ENCODE assay signal across 25 mouse cellular contexts in genomic region chr7:123220633-123220942, GRCm38 (mm10). TPM values are rescaled to one million over a fixed set of nuclear protein-coding genes. Genes with fewer than 3 reads are reported as not detected.
DNase-seq lines count a peak whose midpoint lies in the region; ATAC-seq and TF ChIP-seq lines count a peak whose summit lies in the region.
"Had no signal": no experiment of that assay in that cellular context is flagged by ENCODE, and none has a peak within 500 bp of the region (broad histone marks: within the 10 kb centered on the region; RNA-seq: fewer than 3 reads in every experiment).

No protein-coding gene starts in this region.

- no peak overlapping the region for H3K4me3 ChIP-seq in heart, embryonic 10.5 days
- no peak overlapping the region for H3K4me3 ChIP-seq in layer of hippocampus, adult 2 months
- H3K4me3 ChIP-seq in ES-E14 (ENCODE audit: insufficient read depth in 1 of 2, low read depth in 1 of 2, low read length in 2 of 2, poor library complexity in 1 of 2, severe bottlenecking in 1 of 2) = no peak overlapping the region
- no peak overlapping the region for H3K4me3 ChIP-seq in intestine, postnatal 0 days (ENCODE audit: low read depth, low read length)
- H3K4me3 ChIP-seq: embryonic facial prominence, embryonic 15.5 days; erythroblast, embryonic 14.5 days; forebrain, embryonic 10.5 days; forebrain, embryonic 15.5 days; hindbrain, embryonic 13.5 days had no signal

- WGBS in heart, embryonic 10.5 days = 68% methylated on average over 2 of the region's 2 CpGs
- 46% methylated on average over 2 of the region's 2 CpGs for WGBS in intestine, postnatal 0 days

- no peaks in the 10 kb centered on the region for H3K36me3 ChIP-seq in heart, embryonic 10.5 days
- no peaks in the 10 kb centered on the region for H3K36me3 ChIP-seq in ES-E14 (ENCODE audit: control insufficient read depth, insufficient read depth, low read length, poor library complexity, severe bottlenecking)
- H3K36me3 ChIP-seq in intestine, postnatal 0 days (ENCODE audit: control insufficient read depth, insufficient read depth) = no peaks in the 10 kb centered on the region
- H3K36me3 ChIP-seq: embryonic facial prominence, embryonic 15.5 days; forebrain, embryonic 10.5 days; forebrain, embryonic 15.5 days; hindbrain, embryonic 13.5 days had no signal

- H3K27me3 ChIP-seq in heart, embryonic 10.5 days (ENCODE audit: insufficient read depth, poor library complexity, severe bottlenecking) = no peaks in the 10 kb centered on the region
- H3K27me3 ChIP-seq in intestine, postnatal 0 days (replicated peaks; ENCODE audit: control insufficient read depth, insufficient read depth, low read length) = no peaks in the 10 kb centered on the region
- H3K27me3 ChIP-seq: CH12.LX; embryonic facial prominence, embryonic 15.5 days; forebrain, embryonic 15.5 days; hindbrain, embryonic 13.5 days had no signal

- intact Hi-C loops in left cerebral cortex, postnatal 36 days (cut with DNase I) = no loop called here

- peak; percentile 54 for ATAC-seq in intestine, postnatal 0 days
- ATAC-seq: forebrain, embryonic 15.5 days had no signal

- TF ChIP-seq CTCF in layer of hippocampus, adult 2 months (conservative IDR thresholded peaks at IDR 0.05) = no peak
- no peak for TF ChIP-seq CTCF in intestine, postnatal 0 days (IDR thresholded peaks at IDR 0.05; ENCODE audit: low read depth)

- DNase-seq in heart, adult 11 months = peak; percentile 61
- no peak for DNase-seq in heart, embryonic 10.5 days (ENCODE audit: low spot score)
- DNase-seq in layer of hippocampus, adult 2 months (ENCODE audit: low spot score in 2 of 2) = no peak
- no peak for DNase-seq in layer of hippocampus, postnatal 14 days (ENCODE audit: low spot score in 2 of 2)
- no peak for DNase-seq in ES-E14 (ENCODE audit: low read depth, low spot score)
- no peak for DNase-seq in left cerebral cortex, postnatal 36 days (ENCODE audit: low spot score in 2 of 2)
- no peak for DNase-seq in adrenal gland, postnatal 14 days
- DNase-seq: adrenal gland, postnatal 25 days; cerebellum, adult 8-10 months; cerebellum, postnatal 14 days; embryo, embryonic 11 days; gastrocnemius, postnatal 14 days; heart, postnatal 10 days; heart, postnatal 4 days; kidney, adult 18-20 months had no signal

- H3K9ac ChIP-seq in ES-E14 (ENCODE audit: insufficient read depth, low read depth, low read length, poor library complexity, severe bottlenecking) = peak overlapping the region; percentile 27; the same call in 1 of the 2 replicates
- H3K9ac ChIP-seq in intestine, postnatal 0 days (ENCODE audit: low read depth, low read length) = no peak overlapping the region
- H3K9ac ChIP-seq: embryonic facial prominence, embryonic 15.5 days; forebrain, embryonic 15.5 days; hindbrain, embryonic 13.5 days had no signal

- H3K4me1 ChIP-seq in heart, embryonic 10.5 days = peaks cover 22% of the 10 kb centered on the region
- H3K4me1 ChIP-seq in ES-E14 (ENCODE audit: control insufficient read depth in 2 of 2, insufficient read depth in 2 of 2, low read length in 2 of 2, poor library complexity in 1 of 2) = peaks cover 10 to 25% of the 10 kb centered on the region in 2 experiments
- H3K4me1 ChIP-seq in intestine, postnatal 0 days (replicated peaks; ENCODE audit: control insufficient read depth, insufficient read depth, low read length) = no peaks in the 10 kb centered on the region
- H3K4me1 ChIP-seq: forebrain, embryonic 15.5 days had no signal

- H3K9me3 ChIP-seq in heart, embryonic 10.5 days = no peaks in the 10 kb centered on the region
- H3K9me3 ChIP-seq in ES-E14 (ENCODE audit: control insufficient read depth, insufficient read depth, low read depth, low read length) = no peaks in the 10 kb centered on the region
- H3K9me3 ChIP-seq in intestine, postnatal 0 days (ENCODE audit: control insufficient read depth) = no peaks in the 10 kb centered on the region
- H3K9me3 ChIP-seq: embryonic facial prominence, embryonic 15.5 days; forebrain, embryonic 10.5 days; forebrain, embryonic 15.5 days; hindbrain, embryonic 13.5 days had no signal

- in situ Hi-C loops in ES-E14 (cut with MboI; ENCODE audit: low sequenced_read_pairs in 2 of 2, unreplicated experiment in 2 of 2) = loop anchor here in 1 of 2 experiments (25.0 kb wide), 1 partner anchor 242 kb away; the partner anchor contains the start of gene Aqp8

- H3K27ac ChIP-seq in heart, embryonic 10.5 days = no peak overlapping the region; the same call in 1 of the 2 replicates
- H3K27ac ChIP-seq in layer of hippocampus, adult 2 months = peak overlapping the region; percentile 85; the same call in 1 of the 2 replicates
- H3K27ac ChIP-seq in ES-E14 (ENCODE audit: insufficient read depth, low read depth, low read length, poor library complexity, severe bottlenecking) = peak overlapping the region; percentile 32; the same call in 1 of the 2 replicates
- peak overlapping the region; percentile 42; the same call in 1 of the 2 replicates for H3K27ac ChIP-seq in intestine, postnatal 0 days (ENCODE audit: low read depth, low read length)
- H3K27ac ChIP-seq: embryonic facial prominence, embryonic 15.5 days; forebrain, embryonic 10.5 days; forebrain, embryonic 15.5 days; hindbrain, embryonic 13.5 days had no signal

- no peak overlapping the region for H3K4me2 ChIP-seq in intestine, postnatal 0 days (replicated peaks; ENCODE audit: low read depth)
- H3K4me2 ChIP-seq: embryonic facial prominence, embryonic 15.5 days; forebrain, embryonic 15.5 days; hindbrain, embryonic 13.5 days had no signal

TF ChIP-seq in ES-E14, 5 proteins besides CTCF, POLR2A, EP300 and RAD21:
- no peak for TF ChIP-seq CHD2 (IDR thresholded peaks at IDR 0.05; ENCODE audit: low read depth, low read length)

RNA-seq across cellular contexts. Expression of gene Slc5a11, which starts 6.0 kb away (rescaled TPM):
- 0.28 and 0.50 TPM in 2 replicates for polyA plus RNA-seq in heart, embryonic 10.5 days (2016; fragmentation: Nextera tagmentation; extraction: Ambion mirVana)
- total RNA-seq in layer of hippocampus, adult 2 months (2021) = 1 to 10 TPM in 1 of 2 experiments, under 1 TPM in 1; 0.59 to 1.5 TPM
- total RNA-seq in layer of hippocampus, postnatal 14 days (2021) = under 1 TPM; 0.16 to 0.19 TPM
- 22.0 and 32.2 TPM in 2 replicates for total RNA-seq in ES-E14 (2012; rRNA removed)
- 25.1 and 29.0 TPM in 2 replicates for polyA plus RNA-seq in intestine, postnatal 0 days (2015; fragmentation: Nextera tagmentation; extraction: Ambion mirVana)
- 1 to 10 TPM in 1 of 2 experiments, under 1 TPM in 1; 0.82 to 1.1 TPM for total RNA-seq in left cerebral cortex, postnatal 36 days (2021)
- total RNA-seq in adrenal gland, postnatal 14 days (2021) = not detected in 2 replicates
- total RNA-seq: adrenal gland, postnatal 25 days; gastrocnemius, adult 18-20 months; gastrocnemius, postnatal 14 days; heart, postnatal 10 days; heart, postnatal 4 days; MEL had no signal
- polyA plus RNA-seq: embryonic facial prominence, embryonic 11.5 days; erythroblast, embryonic 14.5 days; forebrain, embryonic 10.5 days had no signal
